Mouse (Mus musculus) testis, adult 2 months (tissue): ENCODE measurements around the gene Ociad1. TPM values are rescaled to one million over a fixed set of nuclear protein-coding genes. Genes with fewer than 3 reads are reported as not detected.
"Not testable (repeated sequence)": the region's sequence is repeated elsewhere in the genome, so short reads cannot be mapped to it uniquely, and the experiment has no call there.

Experiments used
- H3K27ac ChIP-seq: fragments of 200-500 bp; 2 replicates; pipeline ENCODE4 v1.5.1; 2012; ENCODE audit warnings: low read depth, low read length; ENCODE audit not compliant: control insufficient read depth, insufficient read depth
- H3K27me3 ChIP-seq: fragments of 200-500 bp; 2 replicates; pipeline ENCODE4 v1.6.1; 2012; ENCODE audit warnings: mild to moderate bottlenecking, low read length, moderate library complexity; ENCODE audit not compliant: control insufficient read depth, insufficient read depth
- H3K36me3 ChIP-seq: fragments of 200-500 bp; 2 replicates; pipeline ENCODE4 v1.6.1; 2012; ENCODE audit warnings: mild to moderate bottlenecking, low read length; ENCODE audit not compliant: control insufficient read depth, insufficient read depth
- H3K4me1 ChIP-seq: fragments of 200-500 bp; 2 replicates; pipeline ENCODE4 v1.6.1; 2012; ENCODE audit warnings: low read length; ENCODE audit not compliant: control insufficient read depth, insufficient read depth
- H3K4me3 ChIP-seq: fragments of 200-500 bp; 2 replicates; pipeline ENCODE4 v1.5.1; 2012; ENCODE audit warnings: low read depth, mild to moderate bottlenecking, low read length, moderate library complexity, mixed read lengths; ENCODE audit not compliant: control insufficient read depth
- CTCF ChIP-seq: fragments of 200-500 bp; IDR thresholded peaks from 2 replicates; pipeline ENCODE4 v1.5.1; 2012; ENCODE audit warnings: low read depth, mild to moderate bottlenecking, inconsistent platforms, low read length, moderate library complexity; ENCODE audit not compliant: control insufficient read depth, insufficient read depth, insufficient replicate concordance
- POLR2A ChIP-seq: fragments of 200-500 bp; IDR thresholded peaks from 2 replicates; pipeline ENCODE4 v1.6.1; 2012; ENCODE audit warnings: low read depth, mild to moderate bottlenecking, inconsistent platforms, low read length, moderate library complexity; ENCODE audit not compliant: control insufficient read depth
- polyA plus RNA-seq: library from polyadenylated mRNA; depleted of rRNA; stranded (reverse); fragments of >200 nt; gene quantifications from 2 replicates; pipeline ENCODE4 v1.2.3, GENCODE M21; 2012

Gene Ociad1
- polyA plus RNA-seq, 1 experiment: 60.4 TPM

DNA sequence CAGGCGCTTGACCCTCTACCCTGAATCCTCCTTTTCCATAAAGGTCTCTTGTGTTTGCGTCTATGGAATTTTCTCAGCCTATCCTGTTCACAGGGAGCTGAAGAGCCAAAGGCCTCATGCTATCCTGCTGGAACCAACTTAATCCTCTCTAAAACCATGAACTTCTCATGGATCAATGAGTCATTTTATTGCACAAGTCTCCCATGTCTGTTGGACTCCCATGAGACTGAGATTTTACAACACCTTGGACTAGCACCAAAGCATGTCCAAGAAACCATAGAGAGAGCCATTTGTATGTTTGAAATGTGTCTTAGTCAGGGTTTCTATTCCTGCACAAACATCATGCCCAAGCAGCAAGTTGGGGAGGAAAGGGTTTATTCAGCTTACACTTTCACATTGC, 22.1 kb downstream of the Ociad1 start:
- H3K36me3 ChIP-seq: no peaks in the 10 kb centered on the region; the same call in 1 of the 2 replicates
- no peaks in the 10 kb centered on the region for H3K27me3 ChIP-seq
- H3K27ac ChIP-seq: no peak overlapping the region
- no peak overlapping the region for H3K4me3 ChIP-seq
- TF ChIP-seq POLR2A: no peak
- no peak for TF ChIP-seq CTCF
- H3K4me1 ChIP-seq: no peaks in the 10 kb centered on the region

DNA sequence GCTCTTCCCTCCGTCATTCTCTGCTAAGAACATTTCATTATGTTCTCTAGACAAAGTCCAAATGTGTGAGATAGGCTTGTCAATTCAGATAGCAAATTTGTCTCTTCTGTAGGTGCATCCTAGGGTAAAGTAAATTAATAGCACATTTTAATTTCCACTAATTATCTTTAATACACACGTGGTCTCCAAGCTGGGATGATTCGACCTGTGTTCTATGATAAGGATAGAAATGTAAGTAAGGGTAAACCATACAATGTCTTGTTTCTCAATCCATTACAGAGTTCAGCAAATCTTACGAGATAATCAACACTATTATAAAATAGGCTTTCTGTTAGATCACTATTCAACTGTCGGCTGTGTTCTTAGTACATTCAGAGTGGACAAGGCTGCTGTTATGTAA, 26.7 kb downstream of the Ociad1 start:
- Histone ChIP-seq H3K4me1 (no peaks in the 10 kb centered on the region), H3K4me3 (no peak overlapping the region), H3K27me3 (no peaks in the 10 kb centered on the region), H3K27ac (no peak overlapping the region), H3K36me3 (no peaks in the 10 kb centered on the region)
- TF ChIP-seq CTCF: no peak
- no peak for TF ChIP-seq POLR2A

DNA sequence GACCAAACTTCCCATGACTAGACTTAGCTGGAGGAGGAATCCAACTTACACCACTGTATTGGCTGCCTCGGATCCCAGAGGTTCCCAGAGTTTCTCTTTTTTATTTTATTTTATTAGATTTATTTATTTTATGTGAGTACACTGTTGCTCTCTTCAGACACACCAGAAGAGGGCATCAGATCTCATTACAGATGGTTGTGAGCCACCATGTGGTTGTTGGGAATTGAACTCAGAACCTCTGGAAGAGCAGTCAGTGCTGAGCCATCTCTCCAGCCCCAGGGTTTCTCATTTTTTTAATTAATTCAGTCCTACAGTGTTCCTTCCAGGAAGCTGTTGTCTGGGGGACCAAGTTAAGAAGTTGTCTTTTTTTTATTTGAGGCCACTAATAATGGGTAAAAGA, 30.1 kb downstream of the Ociad1 start:
- H3K27me3 ChIP-seq, H3K27ac ChIP-seq, H3K4me1 ChIP-seq, H3K36me3 ChIP-seq, H3K4me3 ChIP-seq: not testable (repeated sequence)

DNA sequence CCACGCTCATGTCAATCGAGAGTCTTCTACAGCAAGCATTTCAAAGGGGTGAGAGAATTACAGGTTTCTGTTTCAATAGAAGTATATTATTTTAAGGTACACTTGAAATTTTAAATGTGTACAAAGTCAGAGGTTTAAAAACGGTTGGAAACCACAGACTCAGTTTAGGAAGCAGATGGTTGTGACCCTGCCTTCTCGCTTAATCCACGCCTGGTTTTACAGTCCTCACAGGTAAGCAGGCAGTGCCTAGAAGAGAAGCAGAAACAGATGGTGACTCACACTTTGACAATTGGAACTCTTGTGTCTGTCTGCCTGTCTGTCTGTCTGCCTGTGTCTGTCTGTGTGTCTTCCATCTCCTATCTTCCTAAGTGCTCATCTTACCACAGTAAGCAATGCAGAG, 31.0 kb downstream of the Ociad1 start:
- no peak overlapping the region for H3K4me3 ChIP-seq
- TF ChIP-seq CTCF (no peak), POLR2A (no peak)

DNA sequence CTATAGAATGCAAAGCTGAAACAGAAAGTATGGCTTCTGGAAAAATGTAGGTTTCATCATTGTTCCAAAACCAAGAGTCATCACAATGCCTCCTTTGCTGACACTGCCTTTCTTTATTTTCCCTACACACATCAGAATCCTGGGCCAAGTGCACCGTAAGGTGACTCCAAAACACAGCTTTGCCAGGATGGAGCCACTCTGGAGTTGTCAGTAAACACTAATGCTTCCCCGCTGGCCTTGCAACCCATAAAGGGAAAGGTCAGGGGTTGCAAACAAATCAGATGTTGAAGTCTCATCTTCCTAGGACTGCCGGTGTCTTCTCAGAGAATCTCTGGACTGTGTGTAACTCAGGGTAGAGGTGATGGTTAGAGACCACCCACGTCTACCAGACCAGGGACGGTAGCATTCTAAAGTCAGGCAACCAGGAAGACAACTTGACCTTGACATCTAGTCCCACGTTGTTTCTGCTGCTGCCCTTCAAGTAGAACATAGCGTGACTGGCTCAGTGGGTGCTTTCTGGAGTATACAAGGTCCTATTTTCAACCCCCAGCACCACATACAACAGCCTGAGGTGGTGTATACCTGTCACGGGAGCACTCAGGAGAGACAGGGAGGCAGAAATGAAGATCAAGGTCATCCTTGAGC, 32.1 kb downstream of the Ociad1 start:
- TF ChIP-seq POLR2A (no peak), CTCF (no peak)
- no peaks in the 10 kb centered on the region for H3K36me3 ChIP-seq
- no peak overlapping the region for H3K27ac ChIP-seq
- H3K4me3 ChIP-seq: peak overlapping the region; percentile 35
- no peaks in the 10 kb centered on the region for H3K27me3 ChIP-seq
- no peaks in the 10 kb centered on the region for H3K4me1 ChIP-seq

More for the DNA sequence above, 31.0 kb downstream of the Ociad1 start:
- H3K27me3 ChIP-seq: no peaks in the 10 kb centered on the region
- no peaks in the 10 kb centered on the region for H3K36me3 ChIP-seq
- H3K27ac ChIP-seq: no peak overlapping the region
- no peaks in the 10 kb centered on the region for H3K4me1 ChIP-seq

DNA sequence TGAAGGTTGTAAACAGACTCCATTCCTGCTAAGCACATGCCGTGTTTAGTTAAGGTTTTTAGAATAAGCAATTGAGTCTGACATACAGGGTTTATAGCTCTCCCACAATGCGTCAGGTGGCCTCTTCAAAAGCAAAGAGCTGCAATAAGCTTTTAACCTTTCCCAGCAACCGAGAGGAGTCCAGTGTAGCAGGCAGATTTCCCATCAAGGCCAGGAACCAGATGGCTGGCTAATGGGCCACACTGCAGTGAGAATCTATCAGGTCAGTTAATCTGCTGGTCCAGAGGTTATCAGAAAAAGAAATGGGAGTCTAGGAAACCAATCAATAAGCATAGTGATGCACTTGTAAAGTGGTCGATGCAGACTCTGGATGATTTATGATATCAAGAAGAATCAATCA, 38.4 kb downstream of the Ociad1 start:
- no peak for TF ChIP-seq POLR2A
- TF ChIP-seq CTCF: no peak
- no peak overlapping the region for H3K4me3 ChIP-seq
- H3K4me1 ChIP-seq: no peaks in the 10 kb centered on the region
- H3K36me3 ChIP-seq: no peaks in the 10 kb centered on the region
- no peaks in the 10 kb centered on the region for H3K27me3 ChIP-seq
- peak overlapping the region; percentile 55 for H3K27ac ChIP-seq

DNA sequence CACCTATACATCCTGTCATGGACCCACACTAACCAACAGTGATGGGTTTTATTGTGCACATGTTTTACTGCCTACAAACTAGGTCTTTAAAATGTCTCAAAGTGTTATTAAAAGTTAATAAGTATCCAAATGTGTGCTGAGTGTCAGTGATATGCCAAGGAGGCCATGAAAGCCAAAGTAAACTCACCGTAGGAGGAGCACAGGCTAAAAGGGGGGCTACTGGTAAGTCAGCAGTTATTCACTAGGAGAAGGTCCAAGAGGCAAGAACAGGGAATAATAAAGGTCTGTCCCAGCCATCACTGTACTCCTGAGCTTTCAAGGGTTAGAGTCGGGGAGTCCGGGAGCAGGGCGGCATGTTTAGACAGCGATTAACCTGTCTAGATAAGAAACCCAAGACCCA, 43.9 kb downstream of the Ociad1 start:
- Histone ChIP-seq H3K4me3 (no peak overlapping the region), H3K27me3 (no peaks in the 10 kb centered on the region), H3K4me1 (no peaks in the 10 kb centered on the region; the same call in 1 of the 2 replicates), H3K36me3 (no peaks in the 10 kb centered on the region), H3K27ac (no peak overlapping the region)
- TF ChIP-seq POLR2A (no peak), CTCF (no peak)
